Mouse (Mus musculus) myocyte (in vitro differentiated cells): ENCODE results near the gene Samd9l. TPM values are rescaled to one million over a fixed set of nuclear protein-coding genes. Genes with fewer than 3 reads are reported as not detected.
A peak's percentile ranks its signal among the peaks of the same experiment; 100 is the strongest.
"Not testable (repeated sequence)": the region's sequence is repeated elsewhere in the genome, so short reads cannot be mapped to it uniquely, and the experiment has no call there.

Experiments
- H3K27me3 ChIP-seq: one replicate; pipeline ENCODE4 v1.6.1; 2011; ENCODE audit not compliant: control insufficient read depth, insufficient read depth, insufficient read length
- H3K36me3 ChIP-seq: one replicate; pipeline ENCODE4 v1.6.1; 2011; ENCODE audit not compliant: control insufficient read depth, insufficient read depth
- H3K4me2 ChIP-seq: one replicate; pipeline ENCODE4 v1.6.1; 2011; ENCODE audit warnings: low read depth, control low read depth
- H3K4me3 ChIP-seq: one replicate; pipeline ENCODE4 v1.5.1; 2011; ENCODE audit warnings: mild to moderate bottlenecking, control low read depth, moderate library complexity
- H3K79me2 ChIP-seq: one replicate; pipeline ENCODE4 v1.6.1; 2011; ENCODE audit not compliant: control insufficient read depth, insufficient read depth
- H3ac ChIP-seq: one replicate; pipeline ENCODE4 v1.6.1; 2011; ENCODE audit not compliant: control insufficient read depth, insufficient read length
- CEBPB ChIP-seq: IDR thresholded peaks from 2 replicates; pipeline ENCODE4 v1.6.1; 2011; ENCODE audit warnings: mild to moderate bottlenecking, moderate library complexity; ENCODE audit not compliant: poor library complexity, insufficient read depth, severe bottlenecking
- E2F4 ChIP-seq: IDR thresholded peaks from one replicate; pipeline ENCODE4 v1.6.1; 2011; ENCODE audit warnings: mild to moderate bottlenecking, control low read depth, moderate library complexity; ENCODE audit not compliant: insufficient read depth
- MAX ChIP-seq: IDR thresholded peaks from one replicate; pipeline ENCODE4 v1.6.1; 2011; ENCODE audit warnings: low read depth, mild to moderate bottlenecking, control low read depth
- MYOD1 ChIP-seq, 3 experiments: IDR thresholded peaks; one replicate each; pipeline ENCODE4 v1.6.1; 2011; ENCODE audit warnings: control low read depth in 2 of 3, low read depth in 2 of 3, mild to moderate bottlenecking in 2 of 3, moderate library complexity in 1 of 3; ENCODE audit not compliant: insufficient read length in 2 of 3, control insufficient read depth in 1 of 3
- MYOG ChIP-seq, 3 experiments: IDR thresholded peaks; one replicate each; pipeline ENCODE4 v1.6.1; 2011; ENCODE audit warnings: control low read depth in 2 of 3, low read depth in 2 of 3, mild to moderate bottlenecking in 2 of 3; ENCODE audit not compliant: insufficient read length in 2 of 3, control insufficient read depth in 1 of 3, insufficient read depth in 1 of 3
- POLR2A ChIP-seq: IDR thresholded peaks from one replicate; pipeline ENCODE4 v1.6.1; 2011; ENCODE audit warnings: low read depth, mild to moderate bottlenecking, control low read depth, moderate library complexity; ENCODE audit not compliant: insufficient read length
- POLR2AphosphoS2 ChIP-seq: IDR thresholded peaks from one replicate; pipeline ENCODE4 v1.6.1; 2011; ENCODE audit warnings: low read depth, control low read depth; ENCODE audit not compliant: insufficient read length
- REST ChIP-seq: IDR thresholded peaks from one replicate; pipeline ENCODE4 v1.6.1; 2011; ENCODE audit warnings: mild to moderate bottlenecking, control low read depth, moderate library complexity; ENCODE audit not compliant: insufficient read depth, insufficient read length
- SRF ChIP-seq: IDR thresholded peaks from one replicate; pipeline ENCODE4 v1.6.1; 2011; ENCODE audit warnings: low read depth; ENCODE audit not compliant: control insufficient read depth, insufficient read length
- TCF12 ChIP-seq: IDR thresholded peaks from one replicate; pipeline ENCODE4 v1.6.1; 2011; ENCODE audit warnings: mild to moderate bottlenecking, control low read depth; ENCODE audit not compliant: poor library complexity, insufficient read depth, severe bottlenecking
- TCF3 ChIP-seq: IDR thresholded peaks from one replicate; pipeline ENCODE4 v1.6.1; 2011; ENCODE audit warnings: low read depth, control low read depth; ENCODE audit not compliant: insufficient read length
- USF1 ChIP-seq: IDR thresholded peaks from one replicate; pipeline ENCODE4 v1.6.1; 2011; ENCODE audit warnings: low read depth, mild to moderate bottlenecking, control low read depth, moderate library complexity
- polyA plus RNA-seq: library from polyadenylated mRNA; unstranded; fragments of >200 nt; fragmentation: generic; extraction: Trizol; gene quantifications from one replicate; pipeline ENCODE4 v1.2.1, GENCODE M21; 2012; ENCODE audit warnings: missing spikeins

Gene Samd9l
- polyA plus RNA-seq, 1 experiment: 0.37 TPM

DNA sequence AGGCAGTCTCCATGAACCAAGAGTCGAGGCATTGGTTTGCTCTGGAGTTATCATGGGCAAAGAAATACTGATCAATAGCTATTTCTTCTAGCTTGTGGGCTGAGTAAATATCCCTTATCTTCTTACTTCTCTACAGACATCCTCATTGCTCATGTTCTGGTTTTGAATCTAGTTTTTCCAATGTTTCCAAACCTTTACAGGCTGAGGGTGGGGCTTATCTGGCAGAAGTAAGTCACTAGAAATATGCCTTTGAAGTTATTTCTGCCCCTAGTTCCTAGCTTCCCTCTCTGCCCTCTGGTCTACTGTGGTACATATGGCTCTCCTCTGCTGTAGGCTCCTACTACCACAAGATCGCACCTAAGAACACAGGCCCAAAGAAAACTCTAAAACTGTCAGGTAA lies 20.2 kb downstream of the Samd9l start:
- no peak overlapping the region for H3K4me3 ChIP-seq
- no peak overlapping the region for H3ac ChIP-seq
- no peaks in the 10 kb centered on the region for H3K79me2 ChIP-seq
- no peaks in the 10 kb centered on the region for H3K27me3 ChIP-seq
- no peak overlapping the region for H3K4me2 ChIP-seq
- no peak for TF ChIP-seq POLR2A
- TF ChIP-seq MYOD1 (IDR thresholded peaks at IDR 0.05; ENCODE audit: control insufficient read depth in 1 of 3, insufficient read length in 2 of 3, low read depth in 2 of 3): no peak
- no peak for TF ChIP-seq POLR2AphosphoS2
- TF ChIP-seq CEBPB: no peak
- TF ChIP-seq TCF12: no peak
- TF ChIP-seq MAX: no peak
- TF ChIP-seq REST: no peak
- no peak for TF ChIP-seq SRF
- TF ChIP-seq E2F4: no peak
- TF ChIP-seq USF1: no peak
- TF ChIP-seq MYOG (IDR thresholded peaks at IDR 0.05; ENCODE audit: control insufficient read depth in 1 of 3, insufficient read depth in 1 of 3, insufficient read length in 2 of 3, low read depth in 2 of 3): no peak
- no peak for TF ChIP-seq TCF3
- no peaks in the 10 kb centered on the region for H3K36me3 ChIP-seq

DNA sequence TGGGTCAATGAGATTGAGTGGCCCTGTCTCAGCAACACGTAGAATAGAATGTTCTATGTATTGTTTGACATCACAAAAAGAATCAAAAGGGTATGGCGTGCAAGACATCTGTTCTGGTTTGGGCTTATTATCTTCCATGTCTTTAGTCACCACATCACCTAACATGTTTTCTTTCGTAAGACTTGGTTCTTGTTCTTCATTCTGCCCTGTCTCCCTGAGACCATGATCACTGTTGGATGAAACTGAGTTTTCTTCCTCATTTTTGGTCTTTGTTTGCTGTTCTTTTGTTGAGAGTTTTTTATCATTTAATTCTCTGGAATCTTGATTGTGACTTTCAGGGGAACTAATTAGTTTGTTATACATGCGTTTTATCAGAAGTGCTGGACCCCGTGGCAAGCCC lies 22.7 kb downstream of the Samd9l start:
- no peak overlapping the region for H3K4me2 ChIP-seq
- no peak overlapping the region for H3ac ChIP-seq
- H3K27me3 ChIP-seq: no peaks in the 10 kb centered on the region
- TF ChIP-seq TCF12 (no peak), USF1 (no peak), POLR2A (no peak), TCF3 (no peak), POLR2AphosphoS2 (no peak), MYOD1 (IDR thresholded peaks at IDR 0.05; ENCODE audit: control insufficient read depth in 1 of 3, insufficient read length in 2 of 3, low read depth in 2 of 3) (no peak), REST (no peak), E2F4 (no peak), MYOG (IDR thresholded peaks at IDR 0.05; ENCODE audit: control insufficient read depth in 1 of 3, insufficient read depth in 1 of 3, insufficient read length in 2 of 3, low read depth in 2 of 3) (no peak), MAX (no peak), CEBPB (no peak), SRF (no peak)
- no peaks in the 10 kb centered on the region for H3K36me3 ChIP-seq
- H3K4me3 ChIP-seq: no peak overlapping the region
- H3K79me2 ChIP-seq: no peaks in the 10 kb centered on the region

DNA sequence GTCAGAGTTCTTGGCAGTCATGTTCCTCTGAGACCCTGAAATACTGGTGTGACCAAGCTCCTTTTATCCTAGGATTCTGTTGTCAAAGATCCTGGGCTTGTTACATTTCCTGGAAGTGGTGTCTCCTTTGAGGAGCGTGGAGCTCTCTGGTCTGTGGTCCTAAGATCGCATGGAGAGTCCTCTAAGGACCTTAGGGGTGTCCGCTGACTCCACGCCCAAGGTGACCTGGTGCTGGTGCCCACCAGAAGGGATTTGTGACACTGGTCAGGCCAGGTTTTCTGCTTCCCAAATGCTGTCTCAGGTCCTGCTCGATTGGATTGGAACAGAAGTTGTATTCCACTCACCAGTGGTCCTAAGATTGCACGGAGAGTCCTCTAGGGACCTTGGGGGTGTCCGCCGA lies 29.8 kb downstream of the Samd9l start:
- Histone ChIP-seq H3K27me3 (no peaks in the 10 kb centered on the region), H3ac (no peak overlapping the region), H3K79me2 (no peaks in the 10 kb centered on the region), H3K36me3 (no peaks in the 10 kb centered on the region), H3K4me3 (no peak overlapping the region), H3K4me2 (no peak overlapping the region)
- TF ChIP-seq SRF (no peak), CEBPB (no peak), TCF12 (no peak), TCF3 (no peak), POLR2A (no peak), E2F4 (no peak), MYOG (IDR thresholded peaks at IDR 0.05; ENCODE audit: control insufficient read depth in 1 of 3, insufficient read depth in 1 of 3, insufficient read length in 2 of 3, low read depth in 2 of 3) (no peak), USF1 (no peak), MAX (no peak), POLR2AphosphoS2 (no peak), REST (no peak), MYOD1 (IDR thresholded peaks at IDR 0.05; ENCODE audit: control insufficient read depth in 1 of 3, insufficient read length in 2 of 3, low read depth in 2 of 3) (no peak)

DNA sequence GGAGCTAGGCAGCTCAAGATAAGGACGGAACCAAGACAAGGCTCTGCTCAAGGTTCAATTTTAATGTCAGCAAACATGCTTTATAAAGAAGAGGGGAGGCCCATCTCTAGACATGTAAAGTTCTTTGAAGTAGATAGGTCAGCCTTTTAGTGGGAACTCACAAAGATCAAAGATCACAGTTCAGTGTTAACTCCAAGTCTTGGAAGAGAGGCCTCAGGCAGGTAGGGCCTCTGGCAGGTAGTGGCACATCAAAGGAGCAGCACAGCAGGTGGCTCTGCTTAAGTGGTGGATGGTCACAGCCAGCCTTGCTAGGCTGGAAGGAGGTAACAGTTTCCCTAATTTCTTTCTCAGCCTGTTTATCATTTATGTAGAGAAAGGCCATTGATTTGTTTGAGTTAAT lies 33.8 kb downstream of the Samd9l start:
- H3K4me2 ChIP-seq, H3K36me3 ChIP-seq, H3ac ChIP-seq, H3K79me2 ChIP-seq, H3K27me3 ChIP-seq, H3K4me3 ChIP-seq: not testable (repeated sequence)

DNA sequence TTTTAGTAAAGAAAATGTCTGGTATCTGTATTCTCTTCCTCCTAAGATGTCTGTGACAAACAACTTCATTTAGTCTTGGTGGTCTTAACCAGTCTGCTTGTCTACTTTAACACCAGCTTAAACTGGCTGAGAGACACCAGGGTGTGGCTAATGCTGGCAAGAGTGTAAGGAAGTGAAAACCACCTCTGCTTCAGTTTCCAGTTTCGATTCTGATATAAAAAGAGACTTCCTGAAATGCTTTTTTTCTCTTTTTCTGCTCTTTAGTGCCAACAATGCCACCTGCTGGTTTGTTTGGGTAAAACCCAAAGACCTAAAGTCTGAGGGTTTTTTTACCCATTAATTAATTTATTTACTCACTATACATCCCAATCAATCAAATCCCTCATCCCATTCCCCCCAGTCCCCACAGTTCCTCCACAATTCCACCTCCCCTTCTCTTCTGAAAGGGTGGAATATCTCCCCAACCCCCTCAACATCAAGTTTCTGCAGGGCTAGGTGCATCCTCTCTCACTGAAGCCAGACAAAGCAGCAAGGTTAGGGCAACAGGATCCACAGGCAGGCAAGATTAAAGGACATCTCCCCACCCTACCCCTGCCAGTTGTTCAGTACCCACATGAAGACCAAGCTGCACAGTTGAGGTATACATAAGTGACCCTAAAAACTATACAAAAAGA lies 53.3 kb downstream of the Samd9l start:
- not testable (repeated sequence) for H3K27me3 ChIP-seq, H3K4me2 ChIP-seq, H3ac ChIP-seq, H3K79me2 ChIP-seq, H3K4me3 ChIP-seq, H3K36me3 ChIP-seq

DNA sequence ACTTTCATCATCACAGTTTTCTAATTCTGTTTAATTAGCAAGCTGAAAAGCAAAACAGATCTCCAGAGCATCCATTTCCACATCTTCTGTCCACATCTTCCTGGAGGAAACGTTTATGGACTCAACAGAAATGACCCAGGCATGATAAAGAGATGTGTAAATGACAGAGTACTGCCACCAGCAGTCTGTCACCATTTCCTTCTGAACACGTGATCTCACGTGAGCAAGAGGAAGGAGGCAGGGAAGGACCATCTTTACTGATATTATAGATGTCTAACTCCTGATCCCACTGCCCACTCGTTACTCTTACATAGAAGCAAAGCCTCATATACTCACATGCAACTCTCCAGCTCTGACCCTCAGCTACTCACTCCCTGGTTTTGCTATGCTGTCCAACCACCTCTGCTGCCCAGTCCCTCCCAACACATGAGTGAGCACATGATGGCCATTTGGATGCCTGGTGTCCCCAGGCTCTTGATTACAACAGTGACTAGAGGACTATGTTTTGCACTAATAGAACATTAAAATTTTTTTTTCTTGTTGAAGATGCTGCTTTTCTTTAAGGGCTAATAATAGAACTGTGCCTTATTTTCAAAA lies 54.2 kb downstream of the Samd9l start:
- not testable (repeated sequence) for H3K79me2 ChIP-seq, H3K36me3 ChIP-seq, H3K27me3 ChIP-seq, H3ac ChIP-seq, H3K4me3 ChIP-seq
- H3K4me2 ChIP-seq: peak overlapping the region; percentile 12

DNA sequence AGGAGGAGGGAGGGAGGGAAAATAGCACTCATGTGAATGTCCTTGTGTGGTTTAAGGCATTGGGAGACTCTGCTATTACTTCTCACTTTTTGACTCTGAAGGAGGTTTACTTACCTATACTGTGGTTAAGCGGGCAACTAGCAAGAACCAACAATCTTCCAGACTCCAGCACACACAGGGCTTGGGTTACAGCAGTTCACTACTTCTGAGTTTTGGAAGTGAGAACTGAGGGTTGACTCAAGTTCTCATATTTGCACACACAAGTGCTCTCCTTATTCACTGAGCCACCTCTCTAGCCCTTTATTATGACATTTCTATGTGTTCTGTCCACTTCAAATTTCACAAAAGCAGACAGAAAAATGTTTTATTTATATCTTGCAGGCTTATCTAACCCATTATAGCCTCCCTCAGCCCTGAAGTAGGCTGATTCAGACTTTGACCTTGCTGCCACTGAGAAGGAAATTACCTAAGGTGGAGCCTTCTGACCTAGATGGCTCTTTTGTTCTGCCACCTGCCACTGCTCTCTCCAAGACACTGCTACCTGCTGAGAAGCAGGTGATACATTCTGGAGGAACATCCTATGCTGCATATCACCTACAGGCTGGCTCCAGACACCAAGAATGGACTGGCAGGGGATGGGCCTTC lies 55.6 kb downstream of the Samd9l start:
- H3K4me2 ChIP-seq, H3K79me2 ChIP-seq, H3K27me3 ChIP-seq, H3K36me3 ChIP-seq, H3K4me3 ChIP-seq, H3ac ChIP-seq: not testable (repeated sequence)
